In genomic region chr2:38616956-38617872, GRCm38 (mm10) we compare ENCODE assay signal across 31 mouse cellular contexts. TPM values are rescaled to one million over a fixed set of nuclear protein-coding genes. Genes with fewer than 3 reads are reported as not detected.
A peak's percentile ranks its signal among the peaks of the same experiment; 100 is the strongest.
DNase-seq lines count a peak whose midpoint lies in the region; ATAC-seq and TF ChIP-seq lines count a peak whose summit lies in the region.
"Had no signal": no experiment of that assay in that cellular context is flagged by ENCODE, and none has a peak within 500 bp of the region (broad histone marks: within the 10 kb centered on the region; RNA-seq: fewer than 3 reads in every experiment).

No protein-coding gene starts in this region.

- TF ChIP-seq CTCF in left cerebral cortex, adult 2 months (IDR thresholded peaks at IDR 0.05) = no peak

- no peak for DNase-seq in frontal cortex, postnatal 10 days (ENCODE audit: low spot score in 2 of 2)
- DNase-seq in left cerebral cortex, postnatal 14 days (ENCODE audit: low spot score in 2 of 2) = peak; percentile 29 to 35
- no peak for DNase-seq in left cerebral cortex, adult 2 months (ENCODE audit: extremely low spot score in 1 of 2, low spot score in 2 of 2)
- peak; percentile 31 for DNase-seq in telencephalon, adult 2 months (ENCODE audit: low read depth, low spot score)
- DNase-seq in cerebellum, postnatal 36 days = no peak
- no peak for DNase-seq in Muller cell, postnatal 12 days (ENCODE audit: inconsistent ontology term)
- DNase-seq: adrenal gland, postnatal 10 days; cerebellum, adult 18-20 months; cerebellum, postnatal 25 days; embryo, embryonic 11 days; heart, postnatal 4 days; kidney, adult 11 months; kidney, postnatal 25 days; liver, embryonic 13.5 days; lung, adult 18-20 months; lung, postnatal 14 days; right cerebral cortex, postnatal 4 days had no signal

- peak; percentile 38; the same call in 1 of the 2 replicates for ATAC-seq in frontal cortex, adult (ENCODE audit: low TSS enrichment)
- 0 out of 2 replicates have a peak, but pooled peaks have one; percentile 42 for ATAC-seq in common myeloid progenitor, adult 5-6 weeks (replicated peaks; ENCODE audit: low read depth, poor library complexity, severe bottlenecking)
- ATAC-seq: activated CD4-positive, CD25-positive, alpha-beta regulatory T cell, adult 4 months; forebrain, embryonic 15.5 days; inflammation-experienced regulatory T-cells, adult 6 months; midbrain, embryonic 16.5 days had no signal

- intact Hi-C loops in left cerebral cortex, postnatal 14 days (cut with DNase I) = no loop called here
- intact Hi-C loops in left cerebral cortex, adult 2 months (cut with DNase I) = loop anchor here (10.0 kb wide), 1 partner anchor 1172 kb away; the partner anchor contains the start of genes Rabgap1, Zbtb26 and Zbtb6

- no peak overlapping the region for H3K27ac ChIP-seq in left cerebral cortex, adult 2 months
- H3K27ac ChIP-seq: embryonic facial prominence, embryonic 12.5 days; forebrain, embryonic 10.5 days; forebrain, embryonic 15.5 days; hindbrain, embryonic 15.5 days; limb, embryonic 10.5 days; limb, embryonic 15.5 days; liver, embryonic 13.5 days; neural tube, embryonic 12.5 days; stomach, postnatal 0 days had no signal

- no peak overlapping the region for H3K4me3 ChIP-seq in left cerebral cortex, adult 2 months
- H3K4me3 ChIP-seq: embryonic facial prominence, embryonic 12.5 days; forebrain, embryonic 10.5 days; forebrain, embryonic 15.5 days; hindbrain, embryonic 15.5 days; limb, embryonic 10.5 days; limb, embryonic 15.5 days; liver, embryonic 13.5 days; myocyte; neural tube, embryonic 12.5 days had no signal

RNA-seq across cellular contexts. Expression of gene Psmb7, which starts 26.7 kb away (rescaled TPM):
- total RNA-seq in left cerebral cortex, postnatal 14 days (2021) = 100 to 1,000 TPM; 229 to 236 TPM
- 100 to 1,000 TPM; 168 to 203 TPM for total RNA-seq in left cerebral cortex, adult 2 months (2021)
- total RNA-seq in common myeloid progenitor, adult 5-6 weeks (2017) = 199 and 247 TPM in 2 replicates

Comparison
In these comparisons a context has a peak if more than half of its experiments do, and no peak if none do; other contexts are left out.
1. DNase-seq: peak in left cerebral cortex, postnatal 14 days (2 of 2) and telencephalon, adult 2 months (single experiment); none in frontal cortex, postnatal 10 days (0 of 2), left cerebral cortex, adult 2 months (0 of 2), cerebellum, postnatal 36 days (0 of 2) and Muller cell, postnatal 12 days (single experiment).